Mouse (Mus musculus) embryo, embryonic 11.5 days (tissue): ENCODE measurements around the gene Ccl2.

ENCODE experiments used
- DNase-seq: peaks from one replicate; pipeline ENCODE4 v3.0.0-alpha.2; 2012; ENCODE audit warnings: low read depth, low spot score

Ccl2 gene

DNA sequence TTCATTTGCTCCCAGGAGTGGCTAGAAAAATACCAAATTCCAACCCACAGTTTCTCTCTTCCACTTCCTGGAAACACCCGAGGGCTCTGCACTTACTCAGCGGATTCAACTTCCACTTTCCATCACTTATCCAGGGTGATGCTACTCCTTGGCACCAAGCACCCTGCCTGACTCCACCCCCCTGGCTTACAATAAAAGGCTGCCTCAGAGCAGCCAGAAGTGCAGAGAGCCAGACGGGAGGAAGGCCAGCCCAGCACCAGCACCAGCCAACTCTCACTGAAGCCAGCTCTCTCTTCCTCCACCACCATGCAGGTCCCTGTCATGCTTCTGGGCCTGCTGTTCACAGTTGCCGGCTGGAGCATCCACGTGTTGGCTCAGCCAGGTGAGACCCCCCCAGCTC lies at the start of gene Ccl2:
Ccl2 (plus strand) TSS at position 216 of the 400 bp plus-strand sequence.
- DNase-seq = no peak

- DNase-seq = peak; percentile 63
Observed at GRCm38 (mm10) chr11:81996172-81996841, 39.1 kb upstream of the Ccl2 start.

DNA sequence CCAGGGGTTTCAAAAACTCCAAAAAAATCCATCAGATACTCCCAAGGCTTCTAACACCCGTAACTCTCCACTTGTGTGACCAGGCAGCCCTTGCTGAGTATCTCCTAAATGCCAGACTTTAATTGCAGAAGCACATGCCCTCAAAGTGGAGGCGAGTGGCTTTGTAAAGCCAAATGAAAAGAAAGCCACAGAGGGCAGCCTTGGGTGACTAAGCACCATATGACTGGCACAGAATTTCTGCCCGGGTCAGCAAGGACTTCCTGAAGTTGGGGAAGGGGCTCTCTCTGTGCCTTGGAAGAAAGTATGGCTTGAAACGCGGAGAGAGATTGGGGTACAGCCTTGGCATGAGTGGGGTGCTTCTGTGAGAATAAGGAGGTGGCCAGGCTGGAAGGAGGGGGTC lies 38.3 kb upstream of the Ccl2 start:
- DNase-seq = no peak

GRCm38 (mm10) chr11:81998646-81999045 lies 36.7 kb upstream of the Ccl2 start:
- no peak for DNase-seq

GRCm38 (mm10) chr11:81999469-81999868 lies 35.9 kb upstream of the Ccl2 start:
- DNase-seq = no peak

DNA sequence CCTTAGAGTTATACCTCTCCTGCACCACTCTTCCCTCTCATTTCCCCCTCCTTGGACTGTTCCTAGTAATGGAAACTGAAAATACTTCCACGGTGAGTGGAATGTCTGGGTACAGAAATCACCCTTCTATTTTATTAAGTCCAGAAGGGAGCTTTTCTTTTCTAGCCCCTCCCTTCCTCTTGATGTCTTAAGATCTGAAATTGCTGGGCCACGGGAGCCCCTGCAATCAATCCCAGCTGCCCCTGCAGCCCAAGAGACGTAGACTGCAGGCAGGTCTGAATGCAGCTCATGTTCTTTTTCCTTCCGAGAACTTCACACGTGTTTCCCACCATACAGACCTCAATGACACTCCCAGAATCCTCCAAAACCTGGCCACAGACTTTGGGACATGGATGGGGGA lies 34.8 kb upstream of the Ccl2 start:
- no peak for DNase-seq

- DNase-seq = no peak
Observed at GRCm38 (mm10) chr11:82004810-82005209, 30.6 kb upstream of the Ccl2 start.

DNA sequence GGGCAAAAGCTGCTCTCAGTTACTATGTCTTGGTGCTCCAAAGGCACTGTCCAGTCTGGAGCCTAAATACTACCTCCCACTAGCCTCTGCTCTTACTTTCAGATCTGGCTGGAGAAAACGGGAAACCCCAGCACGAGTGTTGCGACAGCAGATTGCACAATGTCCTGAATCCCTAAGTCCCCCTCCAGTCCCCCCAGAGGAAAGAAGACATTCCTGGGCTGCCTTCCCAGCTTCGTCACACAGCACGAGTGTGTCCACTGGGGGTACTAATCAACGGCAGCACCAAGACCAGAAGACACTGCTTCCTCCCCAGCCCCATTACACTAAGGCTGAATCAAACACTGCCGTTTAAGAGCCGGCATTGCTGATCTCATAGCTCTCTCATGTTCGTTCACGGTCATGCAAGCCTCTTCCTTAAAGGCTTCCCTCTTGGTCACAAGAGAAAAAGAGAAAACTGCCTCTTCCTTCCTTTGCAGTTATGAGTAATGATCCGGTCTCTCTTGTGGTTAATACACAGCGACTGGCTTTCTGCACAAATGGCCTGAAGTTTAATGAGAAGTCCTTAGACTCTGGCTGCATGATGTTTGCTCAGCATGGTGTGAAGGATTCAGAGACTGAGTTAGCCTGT lies 28.5 kb upstream of the Ccl2 start:
- DNase-seq = no peak

DNA sequence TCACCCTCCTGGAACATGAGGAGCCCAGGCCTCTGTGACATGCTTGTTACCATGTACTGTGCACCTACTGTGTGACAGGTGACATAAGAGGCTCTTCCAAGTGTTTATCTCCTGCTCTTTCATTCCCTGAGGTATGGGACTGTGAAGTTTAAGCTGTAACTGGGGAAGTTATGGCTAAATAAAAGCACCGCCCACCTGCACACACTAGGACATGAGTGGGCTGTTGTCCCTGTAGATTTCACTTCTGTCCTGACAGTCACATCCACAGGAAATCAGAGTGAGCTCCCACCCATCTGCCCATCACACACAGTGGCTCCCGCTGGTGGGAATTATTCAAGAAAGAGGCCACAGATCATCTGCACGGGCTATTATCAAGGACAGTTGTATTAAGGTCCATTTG lies 25.3 kb upstream of the Ccl2 start:
- no peak for DNase-seq

GRCm38 (mm10) chr11:82011411-82012193 lies 23.8 kb upstream of the Ccl2 start:
- no peak for DNase-seq

DNA sequence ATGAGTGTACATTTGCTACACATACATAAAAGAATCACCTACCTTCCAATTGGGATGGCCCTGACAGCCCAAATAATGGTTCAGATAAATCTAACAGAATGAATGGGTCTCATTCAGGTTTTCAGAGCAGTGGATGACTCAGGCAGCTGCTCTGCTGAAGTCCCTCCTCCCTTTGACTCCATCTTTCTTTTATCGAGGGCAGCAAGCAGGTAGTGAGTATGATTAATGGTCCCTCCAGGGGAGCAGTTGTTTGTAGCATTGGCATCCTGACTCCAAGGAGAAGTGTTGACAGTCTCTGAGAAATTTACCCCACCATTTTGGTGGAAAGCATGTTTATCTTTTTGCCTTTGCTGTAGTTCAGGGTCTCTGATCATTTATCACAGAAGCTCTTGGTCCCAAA lies 21.6 kb upstream of the Ccl2 start:
- no peak for DNase-seq

DNA sequence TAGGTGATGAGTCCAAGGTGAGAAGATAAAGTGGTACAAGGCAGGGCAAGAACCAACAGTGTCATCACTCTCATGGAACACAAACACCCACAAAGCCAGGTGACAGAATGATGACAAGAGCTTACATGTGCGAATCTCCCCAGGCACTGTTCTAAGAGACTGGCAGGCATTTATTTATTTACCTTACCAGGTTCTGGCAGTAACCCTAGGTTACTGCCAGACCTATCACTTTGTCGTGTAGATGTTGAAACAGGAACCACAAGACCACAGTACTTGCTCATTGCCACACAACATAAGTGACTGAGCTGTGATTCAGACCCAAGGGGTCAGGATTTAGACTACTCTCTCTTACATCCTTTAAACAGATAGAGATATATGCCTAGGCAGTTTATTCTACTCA lies 20.3 kb upstream of the Ccl2 start:
- DNase-seq = no peak

DNA sequence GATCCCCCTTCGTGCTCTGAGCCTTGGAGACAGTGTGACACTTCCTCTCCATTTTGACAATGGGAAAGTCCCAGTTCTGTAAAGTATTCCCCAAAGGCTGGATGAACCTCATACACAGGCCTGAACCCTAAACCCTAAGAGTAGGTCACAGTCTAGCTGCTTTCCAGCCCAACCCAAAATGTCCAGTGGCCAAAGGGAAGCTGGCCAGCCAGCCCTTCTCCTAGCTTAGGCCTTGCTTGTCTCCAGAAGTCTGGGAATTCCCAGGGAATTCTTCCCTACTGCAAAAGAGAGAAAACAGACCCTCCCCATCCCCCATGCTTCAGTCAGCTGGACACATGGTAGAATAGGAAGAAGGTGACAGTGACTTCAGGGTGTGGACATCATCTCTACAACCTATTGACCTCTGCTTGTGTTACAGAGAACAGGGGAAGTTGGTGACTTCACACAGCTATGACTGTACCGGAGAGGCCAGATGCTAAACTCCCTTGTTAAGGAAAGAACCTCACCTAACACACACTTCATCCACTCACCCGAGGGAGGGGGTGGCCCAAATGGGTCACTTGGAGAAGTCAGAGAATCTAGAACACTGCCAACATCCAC lies 19.1 kb upstream of the Ccl2 start:
- DNase-seq = no peak

- no peak for DNase-seq
Observed at GRCm38 (mm10) chr11:82019389-82019788, 16.0 kb upstream of the Ccl2 start.

GRCm38 (mm10) chr11:82019793-82020192 lies 15.6 kb upstream of the Ccl2 start:
- DNase-seq = no peak

- DNase-seq = no peak
Observed at GRCm38 (mm10) chr11:82021406-82021805, 14.0 kb upstream of the Ccl2 start.

DNA sequence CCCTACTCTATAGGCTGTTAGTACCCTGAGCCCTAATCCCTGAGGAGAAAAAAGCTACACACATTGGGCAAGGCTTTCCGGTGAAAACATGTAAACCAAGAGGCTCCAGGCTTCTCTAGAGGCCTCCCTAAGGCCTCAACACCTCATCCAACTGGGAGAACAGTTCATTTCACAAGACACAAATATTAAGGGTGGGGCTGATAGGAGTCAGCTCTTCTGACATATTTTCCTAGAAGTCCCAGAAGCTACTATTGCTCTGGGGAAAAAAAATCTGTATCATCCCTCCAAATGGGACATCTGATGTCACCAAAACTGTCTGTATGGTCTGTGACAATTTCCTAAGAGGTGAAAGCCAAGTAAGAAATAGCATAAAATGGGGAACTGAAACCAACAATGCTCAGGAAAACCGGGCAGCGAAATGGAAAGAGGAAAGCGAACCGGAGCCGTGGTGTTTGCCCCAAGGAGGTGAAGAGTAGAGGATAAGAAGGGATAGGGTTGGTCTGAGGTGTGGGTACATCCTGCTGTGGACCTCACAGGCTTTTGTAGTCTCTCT lies 12.8 kb upstream of the Ccl2 start:
- no peak for DNase-seq

DNA sequence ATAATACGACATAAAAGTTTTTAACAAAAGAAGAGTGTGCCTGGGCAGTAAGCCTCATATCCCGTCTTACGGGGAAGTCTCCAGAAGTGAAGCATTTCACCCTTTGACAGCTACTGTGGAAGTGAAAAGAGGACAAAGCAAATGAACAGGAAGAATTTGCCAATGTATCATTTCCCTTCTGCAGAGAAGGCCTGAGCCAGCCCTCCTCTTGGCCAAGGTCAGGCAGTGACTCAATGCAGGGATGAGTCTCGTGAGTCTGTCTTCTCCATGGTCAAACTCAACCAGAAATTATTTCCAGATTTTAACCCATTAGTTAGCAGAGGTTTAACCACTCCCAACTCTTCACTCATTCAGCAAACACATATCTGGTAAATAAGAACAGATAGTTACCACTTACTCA lies 11.6 kb upstream of the Ccl2 start:
- DNase-seq = no peak

- no peak for DNase-seq
Observed at GRCm38 (mm10) chr11:82030171-82030570, 5.2 kb upstream of the Ccl2 start.

DNA sequence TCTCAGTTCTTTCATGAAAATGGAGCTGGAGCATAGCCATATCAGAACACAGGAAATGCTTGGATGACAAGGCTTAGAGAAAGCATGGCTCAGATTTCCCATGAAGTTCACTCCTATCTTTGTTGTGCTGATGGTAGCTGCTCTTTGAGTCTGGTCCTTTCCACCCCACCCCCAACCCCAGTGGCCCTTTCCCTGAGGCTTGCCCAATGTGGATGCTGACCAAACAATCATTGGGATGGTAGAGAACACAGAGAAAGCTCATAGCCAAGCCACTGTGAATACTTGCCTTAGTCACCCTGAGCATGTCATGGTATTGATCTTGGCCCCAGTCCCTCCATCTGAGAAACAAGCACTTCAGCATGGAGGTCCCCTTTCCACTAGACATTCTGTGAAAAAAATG lies 3.2 kb upstream of the Ccl2 start:
- DNase-seq = no peak

GRCm38 (mm10) chr11:82032678-82033344 lies 2.6 kb upstream of the Ccl2 start:
- no peak for DNase-seq

- no peak for DNase-seq
Observed at GRCm38 (mm10) chr11:82034446-82034845, 925 bp upstream of the Ccl2 start.
